ENCODE assay signal across 9 mouse cellular contexts in the genomic region with DNA sequence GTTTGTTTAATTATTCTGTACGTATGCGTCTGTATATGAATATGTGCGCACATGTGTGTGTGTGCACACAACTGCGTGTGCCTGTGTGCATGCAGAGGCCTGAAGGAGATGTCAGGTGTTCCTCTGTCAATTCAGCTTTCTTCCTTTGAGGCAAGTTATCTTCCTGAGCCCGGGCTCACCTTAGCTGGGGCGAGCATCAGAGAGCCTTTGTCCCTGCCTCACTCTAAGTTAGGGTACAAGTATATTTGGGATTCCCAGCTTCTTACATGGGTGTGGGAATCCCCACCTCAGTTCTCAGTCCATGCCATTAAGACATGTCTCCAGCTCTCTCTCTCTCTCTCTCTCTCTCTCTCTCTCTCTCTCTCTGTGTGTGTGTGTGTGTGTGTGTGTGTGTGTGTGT. TPM values are rescaled to one million over a fixed set of nuclear protein-coding genes. Genes with fewer than 3 reads are reported as not detected.
DNase-seq lines count a peak whose midpoint lies in the region; ATAC-seq and TF ChIP-seq lines count a peak whose summit lies in the region.
"Had no signal": no experiment of that assay in that cellular context is flagged by ENCODE, and none has a peak within 500 bp of the region (broad histone marks: within the 10 kb centered on the region; RNA-seq: fewer than 3 reads in every experiment).

No protein-coding gene starts in this region.

- no peaks in the 10 kb centered on the region for H3K9me3 ChIP-seq in heart, embryonic 16.5 days (replicated peaks; ENCODE audit: control insufficient read depth, low read length)
- H3K9me3 ChIP-seq in hindbrain, postnatal 0 days (ENCODE audit: low read length), result no peaks in the 10 kb centered on the region
- no peaks in the 10 kb centered on the region for H3K9me3 ChIP-seq in midbrain, embryonic 16.5 days (replicated peaks; ENCODE audit: control insufficient read depth, low read length, poor library complexity, severe bottlenecking)

- 13% methylated on average over 6 of the region's 6 CpGs for WGBS in heart, embryonic 16.5 days
- WGBS in hindbrain, postnatal 0 days, result 9% methylated on average over 6 of the region's 6 CpGs
- WGBS in midbrain, embryonic 16.5 days, result 6% methylated on average over 6 of the region's 6 CpGs

- H3K4me3 ChIP-seq in heart, embryonic 16.5 days (ENCODE audit: low read length), result peak overlapping the region; percentile 47
- peak overlapping the region; percentile 15; the same call in 1 of the 2 replicates for H3K4me3 ChIP-seq in cortical plate, adult 2 months (ENCODE audit: insufficient read depth, low read length)
- H3K4me3 ChIP-seq in hindbrain, postnatal 0 days (ENCODE audit: low read length), result 0 out of 2 replicates have a peak overlapping the region, but pooled peaks have one; percentile 23
- H3K4me3 ChIP-seq in midbrain, embryonic 16.5 days (ENCODE audit: low read depth, low read length), result no peak overlapping the region

- peak overlapping the region; percentile 37 for H3K9ac ChIP-seq in heart, embryonic 16.5 days (ENCODE audit: low read length)
- 0 out of 2 replicates have a peak overlapping the region, but pooled peaks have one; percentile 13 for H3K9ac ChIP-seq in hindbrain, postnatal 0 days (replicated peaks; ENCODE audit: low read length)
- H3K9ac ChIP-seq in midbrain, embryonic 16.5 days (ENCODE audit: low read depth, low read length), result no peak overlapping the region

- peak overlapping the region; percentile 80 for H3K27ac ChIP-seq in heart, embryonic 16.5 days (ENCODE audit: low read length)
- H3K27ac ChIP-seq in cortical plate, adult 2 months (ENCODE audit: insufficient read depth, low read length), result peak overlapping the region; percentile 55
- H3K27ac ChIP-seq in hindbrain, postnatal 0 days, result peak overlapping the region; percentile 88
- H3K27ac ChIP-seq in midbrain, embryonic 16.5 days (ENCODE audit: low read length), result peak overlapping the region; percentile 60

- H3K4me1 ChIP-seq in heart, embryonic 16.5 days (ENCODE audit: control insufficient read depth, insufficient read depth, low read length), result peaks cover 22% of the 10 kb centered on the region
- peaks cover 6% of the 10 kb centered on the region for H3K4me1 ChIP-seq in cortical plate, adult 2 months (ENCODE audit: control insufficient read depth, insufficient read depth, low read length)
- H3K4me1 ChIP-seq in hindbrain, postnatal 0 days (ENCODE audit: insufficient read depth, low read length), result 0 out of 2 replicates have a peak, but pooled peaks cover 12% of the 10 kb centered on the region
- peaks cover 18% of the 10 kb centered on the region for H3K4me1 ChIP-seq in midbrain, embryonic 16.5 days (ENCODE audit: control insufficient read depth, insufficient read depth, low read length)

- no peak for ATAC-seq in heart, embryonic 16.5 days (replicated peaks; ENCODE audit: extremely low read depth, insufficient read depth, low FRiP score)
- no peak for ATAC-seq in hindbrain, postnatal 0 days
- no peak for ATAC-seq in midbrain, embryonic 16.5 days

- H3K27me3 ChIP-seq in heart, embryonic 16.5 days (ENCODE audit: control insufficient read depth, insufficient read depth, low read length), result no peaks in the 10 kb centered on the region
- H3K27me3 ChIP-seq in hindbrain, postnatal 0 days (ENCODE audit: insufficient read depth, low read length), result no peaks in the 10 kb centered on the region
- no peaks in the 10 kb centered on the region for H3K27me3 ChIP-seq in midbrain, embryonic 16.5 days (ENCODE audit: control insufficient read depth, insufficient read depth, low read depth, low read length)

- no peaks in the 10 kb centered on the region for H3K36me3 ChIP-seq in heart, embryonic 16.5 days (ENCODE audit: control insufficient read depth, insufficient read depth)
- no peaks in the 10 kb centered on the region for H3K36me3 ChIP-seq in hindbrain, postnatal 0 days (ENCODE audit: insufficient read depth, low read length)
- H3K36me3 ChIP-seq in midbrain, embryonic 16.5 days (ENCODE audit: control insufficient read depth, insufficient read depth, low read length), result no peaks in the 10 kb centered on the region

- no peak for TF ChIP-seq POLR2A in cortical plate, adult 2 months (IDR thresholded peaks at IDR 0.05; ENCODE audit: extremely low read depth, insufficient read depth, low read length)

- peak overlapping the region; percentile 72 for H3K4me2 ChIP-seq in heart, embryonic 16.5 days (ENCODE audit: low read depth, low read length)
- H3K4me2 ChIP-seq in hindbrain, postnatal 0 days (ENCODE audit: low read depth, low read length), result peak overlapping the region; percentile 52
- peak overlapping the region; percentile 54 for H3K4me2 ChIP-seq in midbrain, embryonic 16.5 days (ENCODE audit: low read length)

- no peak for DNase-seq in heart, adult 18-20 months
- DNase-seq in hindbrain, postnatal 0 days (ENCODE audit: low spot score), result no peak
- DNase-seq in spleen, postnatal 10 days (ENCODE audit: low spot score in 2 of 2), result no peak
- DNase-seq in B cell, adult 2 months, result no peak
- no peak for DNase-seq in spleen, adult 18-20 months

- no peak for TF ChIP-seq CTCF in cortical plate, adult 2 months (IDR thresholded peaks at IDR 0.05; ENCODE audit: extremely low read depth, insufficient read depth, low read length)
- TF ChIP-seq CTCF in hindbrain, postnatal 0 days (IDR thresholded peaks at IDR 0.05; ENCODE audit: low read depth), result no peak

RNA-seq across cellular contexts. Expression of a gene that starts 56.2 kb away (rescaled TPM):
- not detected in 2 replicates for polyA plus RNA-seq in heart, embryonic 16.5 days (2015; fragmentation: Nextera tagmentation; extraction: Ambion mirVana)
- total RNA-seq in heart, adult 18-20 months (2021), result not detected
- 0.15 and 0.26 TPM in 2 replicates for polyA plus RNA-seq in cortical plate, adult 2 months (2012; rRNA removed)
- 36.3 and 38.5 TPM in 2 replicates for total RNA-seq in hindbrain, postnatal 0 days (2014; rRNA removed)
- 9.2 TPM in 2 replicates for polyA plus RNA-seq in hindbrain, postnatal 0 days (2015; fragmentation: Nextera tagmentation; extraction: Ambion mirVana)
- 0.54 and 0.75 TPM in 2 replicates for polyA plus RNA-seq in midbrain, embryonic 16.5 days (2015; fragmentation: Nextera tagmentation; extraction: Ambion mirVana)
- polyA plus RNA-seq: large intestine, adult 2 months had no signal
